Mouse (Mus musculus) lung, postnatal 0 days (tissue): ENCODE data around the gene Hoxc6. TPM values are rescaled to one million over a fixed set of nuclear protein-coding genes. Genes with fewer than 3 reads are reported as not detected.

Experiments
- ATAC-seq: fragments of 200-750 bp; cut with Nextera tagmentation; 2 replicates; pipeline ENCODE4 v1.8.0; 2017; ENCODE audit warnings: moderate library complexity
- DNase-seq: peaks from one replicate; pipeline ENCODE4 v3.0.0-alpha.2; 2016; ENCODE audit warnings: low spot score
- H3K27ac ChIP-seq: fragments of 300-500 bp; sonication (generic); 2 replicates; pipeline ENCODE4 v1.5.1; 2014; ENCODE audit warnings: antibody characterized with exemption, mild to moderate bottlenecking, low read length, mixed read lengths
- H3K27me3 ChIP-seq: fragments of 300-500 bp; sonication (generic); replicated peaks from 2 replicates; pipeline ENCODE4 v1.6.1; 2014; ENCODE audit warnings: low read length, mixed read lengths; ENCODE audit not compliant: insufficient read depth
- H3K36me3 ChIP-seq: fragments of 300-500 bp; sonication (generic); 2 replicates; pipeline ENCODE4 v1.6.1; 2014; ENCODE audit warnings: low read length, mixed read lengths; ENCODE audit not compliant: insufficient read depth
- H3K4me1 ChIP-seq: fragments of 300-500 bp; sonication (generic); 2 replicates; pipeline ENCODE4 v1.6.1; 2014; ENCODE audit warnings: antibody characterized with exemption, low read depth, low read length, mixed read lengths; ENCODE audit not compliant: insufficient read depth
- H3K4me2 ChIP-seq: fragments of 300-500 bp; sonication (generic); replicated peaks from 2 replicates; pipeline ENCODE4 v1.6.1; 2014; ENCODE audit warnings: low read depth, mild to moderate bottlenecking, low read length, moderate library complexity, mixed read lengths
- H3K4me3 ChIP-seq: fragments of 300-500 bp; sonication (generic); 2 replicates; pipeline ENCODE4 v1.5.1; 2014; ENCODE audit warnings: low read depth, low read length
- H3K9ac ChIP-seq: fragments of 300-500 bp; sonication (generic); replicated peaks from 2 replicates; pipeline ENCODE4 v1.6.1; 2014; ENCODE audit warnings: low read depth, mild to moderate bottlenecking
- H3K9me3 ChIP-seq: fragments of 300-500 bp; sonication (generic); 2 replicates; pipeline ENCODE4 v1.6.1; 2016; ENCODE audit warnings: low read length, mixed read lengths
- CTCF ChIP-seq: IDR thresholded peaks from 2 replicates; pipeline ENCODE4 v1.5.1; 2016; ENCODE audit warnings: antibody characterized with exemption, mild to moderate bottlenecking
- EP300 ChIP-seq: IDR thresholded peaks from 2 replicates; pipeline ENCODE4 v1.6.1; 2016; ENCODE audit warnings: antibody characterized with exemption, mild to moderate bottlenecking, control low read depth
- WGBS: fragments of 180-500 bp; shearing (Covaris S2); extraction: QIAGEN DNeasy Blood & Tissue Kit; methylation state at CpG from one replicate; pipeline ENCODE4 v1.1.7; 2014; 5-methylcytosine and 5-hydroxymethylcytosine counted together
- polyA plus RNA-seq: library from polyadenylated mRNA; unstranded; fragments of >200 nt; fragmentation: Nextera tagmentation; extraction: Ambion mirVana; gene quantifications from 2 replicates; pipeline ENCODE4 v1.2.1, GENCODE M21; 2015

The Hoxc6 gene
- polyA plus RNA-seq, 1 experiment from 2014 or later, result not detected

DNA sequence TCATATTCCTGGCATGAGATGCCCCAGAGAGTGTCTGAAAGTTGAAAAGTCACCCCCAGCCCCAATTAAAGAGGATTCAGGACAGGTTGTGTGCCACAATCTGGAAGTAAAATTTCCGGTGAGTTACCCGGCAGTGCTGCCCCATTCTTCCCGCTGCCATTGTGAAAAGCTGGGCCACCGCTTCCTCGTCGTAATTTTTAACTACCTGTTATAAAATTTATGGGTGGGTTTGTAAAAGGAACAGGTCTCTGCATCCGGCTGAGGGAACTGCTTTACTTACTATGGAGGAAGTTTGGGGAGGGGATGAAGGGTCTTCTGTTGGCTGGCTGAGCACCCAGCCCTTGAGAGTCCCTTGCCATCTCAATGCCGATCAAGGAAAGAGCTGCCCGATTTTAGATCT lies 1.5 kb upstream of the Hoxc6 start:
- Histone ChIP-seq H3K4me1 (no peaks in the 10 kb centered on the region), H3K36me3 (no peaks in the 10 kb centered on the region), H3K4me3 (no peak overlapping the region), H3K9me3 (no peaks in the 10 kb centered on the region), H3K27ac (no peak overlapping the region), H3K4me2 (no peak overlapping the region), H3K27me3 (peaks cover 93% of the 10 kb centered on the region), H3K9ac (no peak overlapping the region)
- ATAC-seq (no peak), DNase-seq (no peak)
- TF ChIP-seq CTCF, result no peak
- no peak for TF ChIP-seq EP300
- WGBS, result under 1% methylated on average over 9 of the region's 9 CpGs

DNA sequence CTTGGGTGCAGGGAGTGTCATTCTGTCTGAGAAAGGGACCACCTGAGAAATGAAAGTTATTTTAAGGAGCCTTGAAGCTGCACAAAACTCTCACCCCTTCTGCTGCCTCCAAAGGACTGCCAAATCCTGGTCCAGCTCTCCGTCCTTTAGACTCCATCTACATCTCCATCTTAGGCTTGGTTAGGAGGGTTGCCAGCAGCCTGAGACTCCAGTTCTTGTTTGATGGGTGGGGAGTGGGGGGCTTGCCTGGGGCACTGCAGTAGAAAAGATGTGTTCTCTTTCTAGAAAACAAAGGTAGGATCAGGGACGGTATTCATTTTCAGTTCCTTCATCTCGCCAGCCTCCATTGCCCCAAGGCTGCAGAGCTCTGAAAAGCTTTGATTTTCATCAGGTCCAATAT lies 626 bp upstream of the Hoxc6 start:
- Histone ChIP-seq H3K27me3 (peaks cover 93% of the 10 kb centered on the region), H3K9me3 (no peaks in the 10 kb centered on the region), H3K36me3 (no peaks in the 10 kb centered on the region), H3K27ac (no peak overlapping the region), H3K4me3 (no peak overlapping the region), H3K4me1 (no peaks in the 10 kb centered on the region), H3K4me2 (no peak overlapping the region), H3K9ac (no peak overlapping the region)
- DNase-seq (no peak), ATAC-seq (no peak)
- TF ChIP-seq EP300, result no peak
- TF ChIP-seq CTCF, result no peak
- 0% methylated on average over 3 of the region's 3 CpGs for WGBS

DNA sequence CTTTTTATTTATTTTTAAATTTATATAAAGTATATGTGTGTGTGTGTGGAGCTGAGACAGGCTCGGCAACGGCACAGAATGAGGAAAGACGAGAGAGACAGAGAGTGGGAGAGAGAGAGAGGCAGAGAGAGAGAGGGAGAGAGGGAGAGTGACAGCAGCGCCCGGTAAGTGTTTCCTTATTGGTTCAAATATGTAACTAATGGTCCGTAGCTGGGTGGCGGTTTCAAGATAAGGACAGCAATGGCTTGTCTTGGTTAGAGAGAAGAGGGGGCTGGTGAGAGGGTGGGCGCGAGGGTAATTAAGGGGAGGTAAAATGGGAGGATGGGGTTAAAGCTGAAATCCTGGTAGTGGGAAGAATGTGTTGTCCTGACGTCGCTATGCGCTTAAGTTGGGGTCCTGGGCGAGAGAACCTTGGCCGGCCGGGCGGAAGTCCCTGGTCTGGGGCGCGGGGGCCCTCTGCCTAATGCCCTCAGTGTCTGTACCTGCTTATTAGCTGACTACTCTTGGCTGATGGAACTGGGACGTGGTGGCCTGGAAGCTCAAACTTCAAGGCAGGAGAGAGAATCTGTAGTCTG lies 638 bp downstream of the Hoxc6 start:
- Histone ChIP-seq H3K9me3 (no peaks in the 10 kb centered on the region), H3K36me3 (no peaks in the 10 kb centered on the region), H3K9ac (no peak overlapping the region), H3K4me3 (0 out of 2 replicates have a peak overlapping the region, but pooled peaks have one; percentile 31), H3K4me2 (peak overlapping the region; percentile 68), H3K27ac (no peak overlapping the region), H3K4me1 (no peaks in the 10 kb centered on the region), H3K27me3 (peaks cover 94% of the 10 kb centered on the region)
- TF ChIP-seq CTCF (no peak), EP300 (no peak)
- no peak for ATAC-seq
- under 1% methylated on average over 19 of the region's 19 CpGs for WGBS
- no peak for DNase-seq

DNA sequence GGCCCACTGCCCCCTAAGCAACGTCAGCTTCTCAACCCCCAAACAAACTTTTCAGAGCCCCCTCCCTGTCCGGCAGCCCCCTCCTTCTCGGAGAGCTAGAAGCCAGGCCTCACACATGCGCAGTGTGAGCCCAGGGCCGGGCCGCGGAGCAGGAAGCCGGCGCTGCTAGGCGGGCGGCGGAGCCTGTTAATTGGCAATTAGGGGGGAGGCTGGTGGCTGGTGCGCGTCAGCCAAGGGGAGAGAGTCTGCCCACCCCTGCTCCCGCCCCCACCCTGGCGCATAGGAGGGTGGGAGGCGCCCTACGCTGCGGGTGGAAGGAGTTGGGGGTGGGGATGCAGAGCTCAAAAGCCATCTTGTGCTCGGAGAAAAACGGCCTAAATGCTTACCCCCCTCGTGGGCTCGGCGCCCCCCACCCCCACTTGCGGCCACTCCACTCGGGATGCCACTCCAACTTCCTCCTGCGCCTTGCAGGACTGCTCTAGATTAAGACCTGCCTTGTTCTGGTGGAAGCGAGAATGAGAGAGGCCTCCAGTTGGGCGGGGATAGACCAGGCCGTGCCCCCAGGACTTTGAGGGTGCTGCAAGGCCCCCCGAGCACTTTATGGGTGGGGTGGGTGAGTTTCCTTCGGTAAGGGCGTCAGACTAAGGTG lies 1.2 kb downstream of the Hoxc6 start:
- no peak for TF ChIP-seq EP300
- no peak for TF ChIP-seq CTCF
- Histone ChIP-seq H3K27ac (no peak overlapping the region), H3K4me1 (no peaks in the 10 kb centered on the region), H3K9me3 (no peaks in the 10 kb centered on the region), H3K36me3 (no peaks in the 10 kb centered on the region), H3K4me3 (peak overlapping the region; percentile 31), H3K27me3 (peaks cover 94% of the 10 kb centered on the region), H3K9ac (no peak overlapping the region), H3K4me2 (peak overlapping the region; percentile 68)
- peak; percentile 42 for DNase-seq
- 1% methylated on average over 33 of the region's 33 CpGs for WGBS
- ATAC-seq, result no peak; the same call in 1 of the 2 replicates

DNA sequence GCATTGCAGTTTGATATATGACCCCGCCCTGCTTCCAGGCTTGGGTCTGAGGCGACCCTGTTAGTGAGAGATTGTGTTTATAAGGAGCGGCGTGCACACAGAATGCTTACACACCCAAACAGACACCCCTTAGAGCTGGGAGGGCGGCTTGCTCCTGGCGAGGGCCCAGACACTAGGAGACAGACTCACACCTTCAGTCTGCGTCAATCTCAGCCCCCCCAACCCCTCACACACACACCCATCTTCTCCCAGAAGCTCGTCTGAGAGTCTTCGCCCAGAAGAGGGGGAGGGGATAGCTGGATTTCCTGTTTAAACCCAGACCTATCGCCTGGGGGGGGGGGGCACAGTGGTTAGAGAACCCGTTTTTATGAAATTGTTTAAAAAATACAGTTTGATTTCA lies 1.9 kb downstream of the Hoxc6 start:
- no peaks in the 10 kb centered on the region for H3K4me1 ChIP-seq
- H3K27ac ChIP-seq, result no peak overlapping the region
- H3K9ac ChIP-seq, result no peak overlapping the region
- H3K36me3 ChIP-seq, result no peaks in the 10 kb centered on the region
- peak overlapping the region; percentile 68; the same call in 1 of the 2 replicates for H3K4me2 ChIP-seq
- 5% methylated on average over 11 of the region's 11 CpGs for WGBS
- DNase-seq (no peak), ATAC-seq (no peak)
- H3K9me3 ChIP-seq, result no peaks in the 10 kb centered on the region
- H3K4me3 ChIP-seq, result no peak overlapping the region
- peaks cover 90% of the 10 kb centered on the region for H3K27me3 ChIP-seq
- TF ChIP-seq CTCF (no peak), EP300 (no peak)

DNA sequence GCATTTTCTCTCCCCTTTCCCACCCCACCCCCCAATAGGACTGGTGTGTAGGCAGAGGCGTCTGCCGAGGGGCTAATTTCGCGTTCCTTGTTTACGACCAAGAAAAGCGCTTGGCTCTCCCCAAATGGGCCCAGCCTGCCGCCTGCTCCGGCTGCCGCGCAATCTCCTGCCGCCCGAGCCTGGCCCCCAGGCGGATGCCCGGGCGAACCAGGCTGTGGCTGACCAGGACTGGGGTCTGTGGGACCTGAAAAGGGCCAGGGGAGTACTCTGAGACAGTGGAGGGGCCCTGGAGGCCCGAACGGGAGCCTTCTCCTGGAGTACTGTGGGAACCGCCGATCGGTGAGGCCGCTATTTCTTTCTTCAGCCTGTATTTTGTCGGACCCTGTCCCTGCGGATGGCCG lies 2.4 kb downstream of the Hoxc6 start:
- Histone ChIP-seq H3K4me2 (0 out of 2 replicates have a peak overlapping the region, but pooled peaks have one; percentile 11), H3K9ac (no peak overlapping the region), H3K27ac (no peak overlapping the region), H3K36me3 (no peaks in the 10 kb centered on the region), H3K4me3 (no peak overlapping the region), H3K4me1 (no peaks in the 10 kb centered on the region), H3K9me3 (no peaks in the 10 kb centered on the region), H3K27me3 (peaks cover 88% of the 10 kb centered on the region)
- TF ChIP-seq EP300, result no peak
- no peak for TF ChIP-seq CTCF
- DNase-seq (no peak), ATAC-seq (no peak)
- 5% methylated on average over 24 of the region's 24 CpGs for WGBS
